Mouse (Mus musculus) forebrain, embryonic 12.5 days (tissue): ENCODE measurements around the gene Gm20532. TPM values are rescaled to one million over a fixed set of nuclear protein-coding genes. Genes with fewer than 3 reads are reported as not detected.

Experiments
- ATAC-seq: fragments of 200-750 bp; cut with Nextera tagmentation; 2 replicates; pipeline ENCODE4 v1.8.0; 2017; ENCODE audit warnings: moderate TSS enrichment; ENCODE audit not compliant: low FRiP score
- H3K27ac ChIP-seq: fragments of 300-500 bp; sonication (generic); 2 replicates; pipeline ENCODE4 v1.5.1; 2016; ENCODE audit warnings: mild to moderate bottlenecking
- H3K27me3 ChIP-seq: fragments of 300-500 bp; sonication (generic); 2 replicates; pipeline ENCODE4 v1.6.1; 2016; ENCODE audit warnings: mild to moderate bottlenecking
- H3K36me3 ChIP-seq: fragments of 300-500 bp; sonication (generic); replicated peaks from 2 replicates; pipeline ENCODE4 v1.6.1; 2016; ENCODE audit warnings: mild to moderate bottlenecking
- H3K4me1 ChIP-seq: fragments of 300-500 bp; sonication (generic); 2 replicates; pipeline ENCODE4 v1.6.1; 2016
- H3K4me2 ChIP-seq: fragments of 300-500 bp; sonication (generic); 2 replicates; pipeline ENCODE4 v1.6.1; 2016; ENCODE audit warnings: mild to moderate bottlenecking, moderate library complexity
- H3K4me3 ChIP-seq: fragments of 300-500 bp; sonication (generic); replicated peaks from 2 replicates; pipeline ENCODE4 v1.5.1; 2016; ENCODE audit warnings: mild to moderate bottlenecking
- H3K9ac ChIP-seq: fragments of 300-500 bp; sonication (generic); 2 replicates; pipeline ENCODE4 v1.6.1; 2016; ENCODE audit warnings: mild to moderate bottlenecking
- H3K9me3 ChIP-seq: fragments of 300-500 bp; sonication (generic); 2 replicates; pipeline ENCODE4 v1.6.1; 2016
- WGBS: fragments of 180-500 bp; shearing (Covaris S2); methylation state at CpG from one replicate; pipeline ENCODE4 v1.1.7; 2016; 5-methylcytosine and 5-hydroxymethylcytosine counted together
- polyA plus RNA-seq: library from polyadenylated mRNA; unstranded; fragments of >200 nt; fragmentation: Nextera tagmentation; extraction: Ambion mirVana; gene quantifications from 2 replicates; pipeline ENCODE4 v1.2.1, GENCODE M21; 2016

The Gm20532 gene
- polyA plus RNA-seq, 1 experiment from 2014 or later, result not detected

DNA sequence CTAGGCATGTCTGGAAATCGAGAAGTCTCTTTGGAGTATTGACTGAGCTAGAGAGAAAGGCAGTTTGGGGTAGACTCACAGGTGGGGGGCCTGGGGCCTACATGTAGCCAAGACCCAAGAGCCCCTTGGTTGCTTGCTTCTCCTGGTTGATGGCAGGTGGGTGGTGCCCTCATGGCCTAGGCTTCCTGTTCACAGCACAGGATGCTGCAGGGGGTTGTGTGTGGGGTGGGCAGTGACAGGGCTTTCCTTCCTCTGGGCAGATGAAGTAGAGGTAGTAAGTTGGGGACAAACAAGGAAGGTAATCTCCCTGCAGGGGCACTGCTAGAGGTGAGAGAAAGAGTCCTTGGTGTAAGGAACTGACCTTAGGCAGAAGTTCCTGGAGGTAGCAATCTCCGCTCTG lies 34.4 kb upstream of the Gm20532 start:
- WGBS, result 87% methylated on average over 2 of the region's 2 CpGs
- Histone ChIP-seq H3K4me2 (no peak overlapping the region), H3K4me1 (peaks cover 17% of the 10 kb centered on the region), H3K4me3 (no peak overlapping the region), H3K27ac (no peak overlapping the region), H3K27me3 (no peaks in the 10 kb centered on the region), H3K9me3 (no peaks in the 10 kb centered on the region), H3K36me3 (no peaks in the 10 kb centered on the region), H3K9ac (no peak overlapping the region)
- ATAC-seq, result no peak

DNA sequence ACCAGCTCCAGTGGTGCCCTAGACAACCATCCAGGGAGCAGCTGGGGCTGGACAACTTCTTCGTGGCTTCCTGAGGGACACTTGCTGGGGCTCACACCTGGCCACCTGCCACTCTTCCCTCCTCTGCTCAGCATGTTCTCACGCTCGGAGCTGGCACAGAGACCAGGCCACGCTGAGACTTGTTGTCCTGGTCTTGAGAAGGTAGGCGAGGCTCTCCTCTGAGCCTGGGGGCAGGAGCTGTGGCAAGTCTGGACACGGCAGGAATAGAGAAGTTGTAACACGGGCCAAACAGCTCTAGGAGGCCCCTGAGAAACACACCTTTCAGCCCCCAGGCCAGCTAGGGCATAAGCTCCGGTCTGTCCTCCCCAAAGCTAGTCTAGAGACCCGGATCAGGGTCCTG lies 32.5 kb upstream of the Gm20532 start:
- H3K27ac ChIP-seq, result no peak overlapping the region
- no peak for ATAC-seq

DNA sequence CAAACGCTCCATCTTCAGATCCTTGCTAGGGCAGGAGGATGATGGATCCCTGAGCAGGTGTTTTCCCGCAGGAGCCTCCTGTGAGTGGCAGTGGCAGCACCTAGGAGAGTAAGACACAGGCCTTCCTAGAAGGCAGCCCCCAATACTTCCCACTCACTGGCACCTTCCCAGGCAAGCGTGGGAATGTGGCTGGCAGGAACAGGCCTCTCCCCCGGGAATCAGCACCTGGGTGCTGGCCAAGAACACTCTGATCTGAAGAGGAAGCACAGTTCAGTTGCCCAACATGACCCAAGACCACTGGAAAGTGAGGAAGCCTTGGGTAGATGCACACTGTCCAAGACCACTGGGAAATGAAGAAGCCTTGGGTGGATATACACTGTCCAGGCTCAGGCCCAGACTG lies 31.4 kb upstream of the Gm20532 start:
- H3K27ac ChIP-seq, result no peak overlapping the region

More for the DNA sequence above, 32.5 kb upstream of the Gm20532 start:
- WGBS, result 84% methylated on average over 9 of the region's 9 CpGs
- Histone ChIP-seq H3K27me3 (no peaks in the 10 kb centered on the region), H3K36me3 (no peaks in the 10 kb centered on the region), H3K4me2 (no peak overlapping the region), H3K4me3 (no peak overlapping the region), H3K4me1 (peaks cover 9% of the 10 kb centered on the region; the same call in 1 of the 2 replicates), H3K9me3 (no peaks in the 10 kb centered on the region), H3K9ac (no peak overlapping the region)

DNA sequence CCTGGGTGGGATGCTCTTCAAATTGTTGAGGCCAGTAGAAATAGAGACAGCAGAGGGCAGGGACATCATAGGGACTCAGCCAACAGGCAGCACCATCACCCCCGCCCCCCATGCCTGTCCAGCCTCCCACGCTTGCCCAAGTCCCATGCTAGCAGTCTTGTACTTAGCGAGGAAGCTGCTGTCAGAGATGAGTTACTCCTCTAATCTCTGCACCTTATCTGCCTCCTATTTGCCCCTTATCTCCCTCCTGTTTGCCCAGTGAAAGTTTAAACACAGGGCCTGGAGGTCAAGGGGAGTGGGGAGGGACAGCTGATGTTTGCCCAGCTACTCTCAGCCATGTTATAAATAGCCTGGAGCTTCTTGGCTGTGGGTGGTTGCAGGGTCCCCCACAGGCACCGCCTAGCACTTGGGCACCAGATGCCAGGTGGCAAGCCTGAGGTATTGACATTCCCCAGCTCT lies 29.9 kb upstream of the Gm20532 start:
- 79% methylated on average over 4 of the region's 4 CpGs for WGBS

More for the DNA sequence above, 31.4 kb upstream of the Gm20532 start:
- H3K4me3 ChIP-seq, result no peak overlapping the region
- no peak overlapping the region for H3K4me2 ChIP-seq
- no peaks in the 10 kb centered on the region for H3K27me3 ChIP-seq
- WGBS, result 90% methylated on average over 4 of the region's 4 CpGs
- H3K9me3 ChIP-seq, result no peaks in the 10 kb centered on the region
- peaks cover 7% of the 10 kb centered on the region; the same call in 1 of the 2 replicates for H3K4me1 ChIP-seq
- ATAC-seq, result no peak
- no peak overlapping the region for H3K9ac ChIP-seq
- no peaks in the 10 kb centered on the region for H3K36me3 ChIP-seq

DNA sequence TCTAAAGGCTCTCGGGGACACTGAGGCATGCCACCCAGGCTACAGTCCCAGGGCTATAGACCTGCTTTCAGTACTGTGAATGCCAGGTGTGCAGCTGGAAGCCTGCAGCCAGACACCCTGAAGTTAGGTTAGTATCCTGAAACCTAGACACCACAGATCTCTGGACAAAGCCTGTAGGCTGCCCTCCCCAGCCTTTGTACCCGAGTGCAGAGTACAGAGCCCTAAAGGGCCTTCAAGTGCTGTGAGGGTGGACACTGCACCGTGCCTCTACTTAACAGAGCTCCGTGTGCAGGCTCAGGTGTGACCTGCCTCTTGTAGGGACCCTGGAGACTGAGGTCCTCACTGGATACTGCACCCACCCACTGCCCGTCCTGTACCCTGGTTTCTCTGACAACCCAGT lies 25.9 kb upstream of the Gm20532 start:
- whole genome bisulfite sequencing, result 76% methylated on average over 5 of the region's 5 CpGs

More for the DNA sequence above, 29.9 kb upstream of the Gm20532 start:
- H3K27me3 ChIP-seq, result no peaks in the 10 kb centered on the region
- H3K9ac ChIP-seq, result no peak overlapping the region
- no peak overlapping the region for H3K4me3 ChIP-seq
- no peak overlapping the region for H3K27ac ChIP-seq
- no peak overlapping the region for H3K4me2 ChIP-seq
- H3K4me1 ChIP-seq, result peaks cover 10% of the 10 kb centered on the region
- H3K9me3 ChIP-seq, result no peaks in the 10 kb centered on the region
- ATAC-seq, result no peak
- no peaks in the 10 kb centered on the region for H3K36me3 ChIP-seq

DNA sequence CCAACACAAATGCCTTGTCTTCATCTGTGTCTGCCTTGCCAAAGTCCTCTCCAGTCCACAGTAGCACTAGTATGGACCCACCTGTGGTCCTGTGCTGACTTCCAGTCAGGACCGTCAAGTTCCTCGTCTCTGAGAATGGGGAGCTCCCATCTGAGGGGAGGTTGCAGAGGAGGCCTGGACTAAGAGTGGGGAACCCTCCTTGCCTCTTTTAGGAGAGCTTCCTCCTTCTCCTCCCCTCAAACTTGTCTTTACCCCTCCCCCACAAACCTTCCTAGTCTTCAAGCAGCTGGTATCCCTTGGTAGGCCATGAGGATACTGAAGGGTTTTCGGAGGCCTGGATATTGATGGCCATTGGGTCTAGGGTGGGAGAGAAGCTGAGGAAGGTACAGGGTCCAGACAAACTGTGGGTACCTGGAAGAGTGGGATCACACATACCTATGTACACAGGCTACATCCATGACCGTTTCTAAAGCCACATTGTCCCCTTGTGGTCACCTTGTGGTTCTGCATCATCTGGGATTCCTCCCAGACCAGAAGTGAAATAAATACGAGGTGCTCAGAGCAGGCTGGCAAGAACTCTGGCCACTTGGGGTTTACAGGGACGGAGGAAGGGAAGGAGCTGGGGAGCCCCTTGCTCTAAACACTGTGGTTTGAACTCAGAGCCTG lies 25.0 kb upstream of the Gm20532 start:
- no peak overlapping the region for H3K4me3 ChIP-seq
- WGBS, result 41% methylated on average over 6 of the region's 6 CpGs
- no peaks in the 10 kb centered on the region for H3K27me3 ChIP-seq
- H3K27ac ChIP-seq, result no peak overlapping the region
- H3K4me2 ChIP-seq, result no peak overlapping the region
- peak; percentile 84 for ATAC-seq
- no peak overlapping the region for H3K9ac ChIP-seq
- no peaks in the 10 kb centered on the region for H3K36me3 ChIP-seq
- H3K4me1 ChIP-seq, result peaks cover 15% of the 10 kb centered on the region
- H3K9me3 ChIP-seq, result no peaks in the 10 kb centered on the region

More for the DNA sequence above, 25.9 kb upstream of the Gm20532 start:
- no peak overlapping the region for H3K9ac ChIP-seq
- ATAC-seq, result no peak
- H3K4me3 ChIP-seq, result no peak overlapping the region
- H3K9me3 ChIP-seq, result no peaks in the 10 kb centered on the region
- H3K4me2 ChIP-seq, result no peak overlapping the region
- H3K27me3 ChIP-seq, result no peaks in the 10 kb centered on the region
- peaks cover 11% of the 10 kb centered on the region for H3K4me1 ChIP-seq
- H3K36me3 ChIP-seq, result no peaks in the 10 kb centered on the region
- no peak overlapping the region for H3K27ac ChIP-seq

DNA sequence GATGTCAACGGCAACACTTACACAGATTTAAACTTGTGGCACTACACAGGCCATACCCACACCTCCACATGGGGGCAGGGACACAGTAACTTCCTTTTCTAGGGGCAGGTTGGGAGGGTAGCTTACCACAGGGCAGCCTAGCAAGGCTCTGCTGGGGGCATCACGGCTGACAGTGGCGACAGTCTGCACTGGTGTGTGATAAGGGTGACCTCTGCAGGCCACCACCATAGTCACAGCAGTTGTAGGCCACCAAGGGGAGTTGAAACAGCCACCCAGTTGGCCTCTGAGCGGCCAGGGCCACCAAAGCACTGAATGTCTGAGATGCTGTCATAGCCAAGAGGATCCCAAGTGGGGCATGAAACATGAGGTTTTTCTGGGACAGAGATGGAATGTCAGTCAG lies 20.2 kb upstream of the Gm20532 start:
- Histone ChIP-seq H3K9ac (no peak overlapping the region), H3K36me3 (no peaks in the 10 kb centered on the region), H3K4me2 (no peak overlapping the region), H3K4me3 (no peak overlapping the region), H3K9me3 (no peaks in the 10 kb centered on the region), H3K27me3 (no peaks in the 10 kb centered on the region; the same call in 1 of the 2 replicates), H3K27ac (no peak overlapping the region), H3K4me1 (peaks cover 8% of the 10 kb centered on the region)
- 16% methylated on average over 4 of the region's 4 CpGs for WGBS
- no peak; the same call in 1 of the 2 replicates for ATAC-seq

DNA sequence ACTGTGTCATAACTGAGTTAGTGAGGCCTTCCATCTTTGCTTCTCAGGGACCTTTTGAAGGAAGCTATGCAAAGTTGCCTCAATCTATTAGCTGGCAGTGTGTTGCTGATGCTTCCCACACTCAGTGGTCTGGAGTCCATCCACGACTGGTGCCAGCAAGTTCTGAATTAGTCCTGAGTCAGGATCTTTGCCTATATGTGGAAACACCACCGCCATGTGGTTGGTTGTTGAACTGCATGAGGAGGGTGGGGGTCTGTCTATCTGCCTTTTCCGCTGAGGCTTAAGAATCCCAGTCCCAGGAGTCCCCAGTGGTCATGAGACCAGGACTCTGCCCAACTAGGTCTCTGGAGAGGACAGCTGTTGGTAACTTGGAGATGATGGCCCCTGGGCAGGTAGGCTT lies 16.4 kb upstream of the Gm20532 start:
- 7% methylated on average over 3 of the region's 3 CpGs for WGBS
- Histone ChIP-seq H3K4me1 (peaks cover 22% of the 10 kb centered on the region), H3K27me3 (peaks cover 3% of the 10 kb centered on the region; the same call in 1 of the 2 replicates)

DNA sequence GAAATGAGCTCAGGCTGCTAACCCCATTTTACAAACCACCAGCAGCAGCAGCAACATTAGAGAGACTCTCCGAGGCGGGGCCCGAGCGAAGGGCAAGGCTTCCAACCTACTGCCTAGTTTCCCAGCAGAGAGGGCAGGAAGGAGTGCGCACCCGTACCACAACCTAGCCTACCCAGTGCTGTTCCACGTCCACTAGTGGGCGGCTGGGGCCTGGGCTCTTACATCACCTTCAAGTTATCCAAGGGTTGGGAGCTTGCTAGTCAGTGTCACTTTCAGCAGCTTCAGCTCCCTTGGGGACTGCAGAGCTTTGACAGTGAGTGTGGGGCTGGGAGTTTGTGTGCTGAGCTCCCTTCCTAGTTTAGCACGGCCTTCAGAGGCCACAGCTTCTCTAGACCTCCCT lies 15.0 kb upstream of the Gm20532 start:
- Histone ChIP-seq H3K9me3 (no peaks in the 10 kb centered on the region), H3K36me3 (no peaks in the 10 kb centered on the region), H3K9ac (no peak overlapping the region), H3K27me3 (peaks cover 3% of the 10 kb centered on the region; the same call in 1 of the 2 replicates), H3K4me1 (peaks cover 20% of the 10 kb centered on the region), H3K27ac (no peak overlapping the region), H3K4me3 (no peak overlapping the region), H3K4me2 (no peak overlapping the region)
- WGBS, result 84% methylated on average over 9 of the region's 9 CpGs
- no peak for ATAC-seq

More for the DNA sequence above, 16.4 kb upstream of the Gm20532 start:
- H3K4me2 ChIP-seq, result no peak overlapping the region
- H3K9ac ChIP-seq, result no peak overlapping the region
- no peak for ATAC-seq
- H3K9me3 ChIP-seq, result no peaks in the 10 kb centered on the region
- H3K36me3 ChIP-seq, result no peaks in the 10 kb centered on the region
- H3K4me3 ChIP-seq, result no peak overlapping the region
- H3K27ac ChIP-seq, result no peak overlapping the region

DNA sequence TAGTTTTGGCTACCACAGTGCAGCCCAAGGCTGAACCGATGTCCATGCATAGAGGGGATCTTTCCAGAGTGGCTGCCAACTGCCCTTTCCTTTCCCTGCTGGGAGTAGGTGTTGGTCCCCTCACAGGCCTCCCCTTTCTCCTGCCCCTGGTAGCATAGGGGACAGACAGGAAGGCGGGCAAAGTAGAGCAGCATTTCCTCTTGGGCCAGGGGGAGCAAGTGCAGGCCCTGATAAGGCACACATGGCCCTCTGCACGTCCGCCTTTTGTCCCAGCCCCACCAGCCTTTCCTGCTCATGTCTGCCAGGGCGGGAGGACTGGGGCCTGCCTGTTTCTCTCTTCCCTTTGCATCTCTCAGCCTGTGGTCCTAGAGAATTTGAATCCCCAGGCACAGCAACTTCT lies 14.6 kb upstream of the Gm20532 start:
- WGBS, result 70% methylated on average over 5 of the region's 5 CpGs
- no peak overlapping the region for H3K4me3 ChIP-seq
- H3K36me3 ChIP-seq, result no peaks in the 10 kb centered on the region
- no peak overlapping the region for H3K9ac ChIP-seq
- H3K4me1 ChIP-seq, result peaks cover 20% of the 10 kb centered on the region
- ATAC-seq, result no peak
- no peaks in the 10 kb centered on the region for H3K9me3 ChIP-seq
- H3K27ac ChIP-seq, result 0 out of 2 replicates have a peak overlapping the region, but pooled peaks have one; percentile 5
- H3K4me2 ChIP-seq, result no peak overlapping the region
- peaks cover 3% of the 10 kb centered on the region; the same call in 1 of the 2 replicates for H3K27me3 ChIP-seq

DNA sequence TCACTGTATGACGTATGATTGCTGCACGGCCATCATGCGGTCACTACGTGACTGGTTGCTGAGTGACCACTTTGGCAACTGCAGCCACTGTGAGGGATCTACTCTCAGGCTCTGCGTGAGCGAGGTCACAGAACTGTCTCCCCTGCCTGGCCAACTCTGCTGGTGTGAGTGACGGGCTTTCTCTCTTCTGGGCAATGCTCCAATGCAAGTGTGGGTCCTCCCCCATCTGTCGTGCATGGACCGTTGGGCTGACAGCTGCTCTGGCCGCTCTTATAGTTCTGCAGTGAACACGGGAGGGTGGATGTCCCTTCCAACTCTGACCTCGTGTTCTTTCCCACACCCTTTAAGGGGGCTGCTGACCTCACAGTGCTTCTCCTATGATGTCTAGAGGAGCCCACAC lies 13.0 kb upstream of the Gm20532 start:
- H3K4me1 ChIP-seq, result peaks cover 25% of the 10 kb centered on the region
- H3K27ac ChIP-seq, result no peak overlapping the region
- no peak overlapping the region for H3K9ac ChIP-seq
- H3K4me2 ChIP-seq, result no peak overlapping the region
- WGBS, result 81% methylated on average over 12 of the region's 12 CpGs
- no peak for ATAC-seq
- H3K36me3 ChIP-seq, result no peaks in the 10 kb centered on the region
- no peak overlapping the region for H3K4me3 ChIP-seq
- H3K9me3 ChIP-seq, result no peaks in the 10 kb centered on the region
- H3K27me3 ChIP-seq, result peaks cover 3% of the 10 kb centered on the region; the same call in 1 of the 2 replicates

DNA sequence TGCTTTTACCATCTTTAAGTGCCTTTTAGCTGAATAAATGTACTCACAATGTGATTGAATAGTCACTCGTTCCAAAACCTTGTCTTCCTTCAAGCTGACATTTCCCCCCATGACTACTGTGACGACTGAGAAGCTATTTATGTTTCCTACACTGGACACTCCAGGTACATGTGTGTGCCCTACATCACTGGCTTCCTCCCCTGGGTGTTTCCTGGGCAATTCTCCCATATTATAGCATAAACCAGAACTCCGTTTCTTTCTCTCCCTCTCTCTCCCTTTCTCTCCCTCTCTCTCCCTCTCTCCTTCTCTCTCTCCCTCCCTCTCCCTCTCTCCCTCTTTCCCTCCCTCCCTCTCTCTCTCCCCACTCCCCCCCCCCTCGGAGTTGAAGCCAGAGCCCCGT lies 12.6 kb upstream of the Gm20532 start:
- Histone ChIP-seq H3K9ac (0 out of 2 replicates have a peak overlapping the region, but pooled peaks have one; percentile 12), H3K27ac (no peak overlapping the region), H3K4me2 (no peak overlapping the region), H3K36me3 (no peaks in the 10 kb centered on the region), H3K27me3 (peaks cover 3% of the 10 kb centered on the region; the same call in 1 of the 2 replicates), H3K4me3 (no peak overlapping the region), H3K9me3 (no peaks in the 10 kb centered on the region), H3K4me1 (peaks cover 25% of the 10 kb centered on the region)
- ATAC-seq, result no peak
- WGBS, result 33% methylated on average over 5 of the region's 5 CpGs

DNA sequence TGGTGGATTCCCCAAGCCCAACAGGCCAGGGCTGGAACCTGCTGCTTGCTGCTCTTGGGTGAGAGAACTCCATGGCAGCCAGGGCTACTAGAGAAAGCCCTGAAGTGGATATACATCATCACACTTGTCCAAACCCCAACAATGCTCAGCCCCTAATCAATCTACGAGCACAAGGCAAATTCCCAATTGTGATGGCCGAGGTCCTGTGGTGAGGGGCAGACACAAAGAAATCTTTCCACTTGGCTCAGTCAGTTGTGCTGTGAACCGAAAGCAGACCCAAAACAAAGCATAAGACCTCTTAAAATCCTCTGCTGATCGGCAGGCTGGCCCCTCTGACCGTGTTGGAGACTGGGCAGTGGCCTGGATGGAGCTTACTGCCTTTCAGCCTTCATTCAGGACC lies 11.6 kb upstream of the Gm20532 start:
- Histone ChIP-seq H3K4me1 (peaks cover 25% of the 10 kb centered on the region), H3K27ac (no peak overlapping the region)
- no peak for ATAC-seq

More for the DNA sequence above, 11.6 kb upstream of the Gm20532 start:
- Histone ChIP-seq H3K36me3 (no peaks in the 10 kb centered on the region), H3K9me3 (no peaks in the 10 kb centered on the region), H3K4me3 (no peak overlapping the region), H3K27me3 (peaks cover 3% of the 10 kb centered on the region; the same call in 1 of the 2 replicates), H3K9ac (no peak overlapping the region), H3K4me2 (no peak overlapping the region)
- 8% methylated on average over 5 of the region's 5 CpGs for WGBS
